Mouse (Mus musculus) stomach, embryonic 16.5 days (tissue): Measurements from ENCODE around the gene Slc38a5. TPM values are rescaled to one million over a fixed set of nuclear protein-coding genes. Genes with fewer than 3 reads are reported as not detected.
A peak's percentile ranks its signal among the peaks of the same experiment; 100 is the strongest.

Source experiments
- ATAC-seq: fragments of 200-750 bp; cut with Nextera tagmentation; 2 replicates; pipeline ENCODE4 v1.8.0; 2017; ENCODE audit warnings: moderate number of reproducible peaks, moderate TSS enrichment; ENCODE audit not compliant: insufficient read depth, low FRiP score
- H3K27ac ChIP-seq: fragments of 300-500 bp; sonication (generic); 2 replicates; pipeline ENCODE4 v1.5.1; 2014; ENCODE audit warnings: low read length
- H3K27me3 ChIP-seq: fragments of 300-500 bp; sonication (generic); 2 replicates; pipeline ENCODE4 v1.6.1; 2014; ENCODE audit warnings: low read length, control low read depth, mixed read lengths; ENCODE audit not compliant: control insufficient read depth, insufficient read depth
- H3K36me3 ChIP-seq: fragments of 300-500 bp; sonication (generic); 2 replicates; pipeline ENCODE4 v1.6.1; 2014; ENCODE audit warnings: low read length; ENCODE audit not compliant: control insufficient read depth, insufficient read depth
- H3K4me1 ChIP-seq: fragments of 300-500 bp; sonication (generic); 2 replicates; pipeline ENCODE4 v1.6.1; 2014; ENCODE audit warnings: low read length, control low read depth, mixed read lengths; ENCODE audit not compliant: control insufficient read depth, insufficient read depth
- H3K4me2 ChIP-seq: fragments of 300-500 bp; sonication (generic); 2 replicates; pipeline ENCODE4 v1.6.1; 2014; ENCODE audit warnings: low read depth, low read length, mixed read lengths
- H3K4me3 ChIP-seq: fragments of 300-500 bp; sonication (generic); replicated peaks from 2 replicates; pipeline ENCODE4 v1.5.1; 2014; ENCODE audit warnings: mild to moderate bottlenecking, low read length
- H3K9ac ChIP-seq: fragments of 300-500 bp; sonication (generic); 2 replicates; pipeline ENCODE4 v1.6.1; 2014; ENCODE audit warnings: low read length
- H3K9me3 ChIP-seq: fragments of 300-500 bp; sonication (generic); replicated peaks from 2 replicates; pipeline ENCODE4 v1.6.1; 2016; ENCODE audit warnings: low read length, control low read depth; ENCODE audit not compliant: control insufficient read depth
- WGBS: fragments of 180-500 bp; shearing (Covaris S2); extraction: QIAGEN DNeasy Blood & Tissue Kit; methylation state at CpG from one replicate; pipeline ENCODE4 v1.1.7; 2014; 5-methylcytosine and 5-hydroxymethylcytosine counted together
- polyA plus RNA-seq: library from polyadenylated mRNA; unstranded; fragments of >200 nt; fragmentation: Nextera tagmentation; extraction: Ambion mirVana; gene quantifications from 2 replicates; pipeline ENCODE4 v1.2.1, GENCODE M21; 2015

Slc38a5 gene
- polyA plus RNA-seq, 1 experiment from 2014 or later: 26.0 TPM

DNA sequence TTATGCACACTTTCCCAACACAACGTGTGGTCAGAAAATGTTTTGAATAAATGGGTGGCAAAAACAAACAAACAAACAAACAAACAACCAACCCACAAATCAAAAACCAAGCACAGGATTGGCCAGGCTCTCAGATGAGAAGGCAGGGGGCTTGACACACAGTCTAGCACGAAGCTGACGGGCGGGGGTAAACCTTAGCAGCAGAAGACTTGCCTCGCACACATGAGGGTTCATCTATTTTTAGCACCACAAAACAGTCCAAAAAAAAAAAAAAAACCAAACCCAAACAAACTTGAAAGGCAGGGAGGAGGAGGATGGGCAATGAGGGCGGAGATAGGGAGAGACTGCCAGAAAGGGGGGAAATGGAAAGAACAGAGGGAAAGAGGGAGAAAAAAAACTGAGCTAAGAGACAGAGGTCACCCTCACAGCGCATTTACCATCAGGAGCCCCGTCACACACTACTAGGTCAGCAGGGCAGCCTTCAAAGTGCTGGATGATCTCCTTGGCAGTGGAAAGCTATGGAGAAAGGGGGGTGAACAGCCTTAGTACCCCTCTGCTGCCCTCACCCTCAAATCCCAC lies 22.3 kb upstream of the Slc38a5 start:
- Histone ChIP-seq H3K36me3 (no peaks in the 10 kb centered on the region), H3K9me3 (no peaks in the 10 kb centered on the region), H3K27ac (no peak overlapping the region), H3K4me2 (no peak overlapping the region), H3K4me1 (0 out of 2 replicates have a peak, but pooled peaks cover 3% of the 10 kb centered on the region), H3K4me3 (no peak overlapping the region), H3K27me3 (no peaks in the 10 kb centered on the region), H3K9ac (no peak overlapping the region)
- 84% methylated on average over 8 of the region's 8 CpGs for WGBS
- no peak for ATAC-seq

DNA sequence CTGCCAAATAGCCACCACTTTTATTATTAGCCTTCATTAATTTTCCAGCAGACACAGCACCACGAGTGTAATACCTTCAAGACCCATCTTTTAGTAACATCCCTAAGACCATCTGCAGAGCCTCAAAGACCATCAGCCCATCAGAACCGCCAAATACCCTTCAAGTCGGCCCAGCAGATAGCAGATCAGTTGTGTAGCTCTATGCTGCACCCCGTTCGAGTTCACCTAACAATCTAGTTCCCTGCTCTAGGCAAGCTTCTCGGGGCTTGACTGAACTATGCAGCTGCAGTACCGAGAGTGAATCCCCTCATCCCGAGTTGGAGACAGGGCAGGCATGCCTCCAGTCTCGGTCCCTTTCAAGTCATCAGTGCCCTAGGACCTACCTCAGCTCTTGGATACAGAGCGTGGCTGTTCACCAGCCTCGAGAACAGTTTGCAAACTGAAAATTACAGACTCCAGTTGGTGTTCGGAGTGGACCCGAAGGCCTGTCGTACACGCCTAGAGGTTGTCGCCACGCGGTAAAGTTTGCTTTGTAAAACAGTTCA lies 19.1 kb upstream of the Slc38a5 start:
- no peak overlapping the region for H3K27ac ChIP-seq

DNA sequence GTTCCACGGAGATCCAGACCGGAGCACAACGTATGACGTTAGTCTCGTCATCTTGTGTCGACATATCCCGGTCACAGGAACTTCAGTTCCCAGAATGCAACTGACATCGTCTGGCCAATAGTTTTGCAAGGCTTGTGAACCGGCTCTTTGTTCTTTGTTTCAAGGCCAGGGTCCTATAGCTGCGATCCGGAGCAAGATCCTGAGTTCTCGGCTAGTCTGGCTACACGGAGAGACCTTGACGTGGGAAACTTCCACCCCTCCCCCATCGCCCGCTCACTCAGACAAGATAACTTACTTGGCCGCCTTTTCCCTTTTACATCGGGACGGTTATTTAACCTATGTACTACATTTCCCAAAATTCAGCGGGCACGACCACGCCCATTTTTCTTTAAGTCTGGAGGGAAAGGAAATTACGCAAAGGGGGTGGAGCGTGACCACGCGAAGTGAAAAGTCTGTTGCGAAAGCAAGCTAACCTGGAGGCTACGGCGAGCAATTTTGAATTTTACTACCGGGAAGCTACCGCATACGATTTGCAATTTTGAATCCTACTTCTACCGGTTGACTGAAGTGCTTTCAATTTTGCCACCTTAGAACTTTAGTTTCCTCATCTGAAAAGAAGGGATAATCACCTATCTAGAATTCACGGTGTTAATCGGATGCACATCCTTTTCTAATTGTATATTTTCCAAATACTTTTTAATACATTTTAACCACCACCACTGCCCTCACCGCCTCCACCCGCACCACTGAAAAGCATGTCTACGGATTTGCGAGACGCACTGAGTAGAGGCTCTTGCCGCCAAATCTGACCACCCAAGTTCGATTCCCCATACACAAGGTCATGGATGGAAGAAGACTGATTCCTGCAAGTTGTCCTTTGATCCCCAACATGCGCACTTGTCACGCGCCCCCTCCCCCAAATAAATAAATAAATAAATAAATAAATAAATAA lies 18.3 kb upstream of the Slc38a5 start, which contains the start of gene Ftsj1:
Gene Ftsj1, minus strand, starts transcription at position 73 of the 952 bp plus-strand sequence.
- Histone ChIP-seq H3K4me2 (peak within 1 kb of the TSS; percentile 62), H3K9ac (peak within 1 kb of the TSS; percentile 76), H3K4me1 (0 out of 2 replicates have a peak, but pooled peaks cover 3% of the 10 kb centered on the region), H3K9me3 (no peaks in the 10 kb centered on the region), H3K36me3 (no peaks in the 10 kb centered on the region), H3K27ac (peak within 1 kb of the TSS; percentile 72), H3K27me3 (no peaks in the 10 kb centered on the region), H3K4me3 (peak within 1 kb of the TSS; percentile 65)
- WGBS: 11% methylated on average over 45 of the region's 45 CpGs
- ATAC-seq: peak; percentile 92

More for the DNA sequence above, 19.1 kb upstream of the Slc38a5 start:
- Histone ChIP-seq H3K4me1 (0 out of 2 replicates have a peak, but pooled peaks cover 3% of the 10 kb centered on the region), H3K4me2 (peak overlapping the region; percentile 62), H3K27me3 (no peaks in the 10 kb centered on the region), H3K9me3 (no peaks in the 10 kb centered on the region), H3K36me3 (no peaks in the 10 kb centered on the region), H3K4me3 (peak overlapping the region; percentile 65), H3K9ac (peak overlapping the region; percentile 76)
- 18% methylated on average over 18 of the region's 18 CpGs for WGBS
- ATAC-seq: peak; percentile 24; the same call in 1 of the 2 replicates

DNA sequence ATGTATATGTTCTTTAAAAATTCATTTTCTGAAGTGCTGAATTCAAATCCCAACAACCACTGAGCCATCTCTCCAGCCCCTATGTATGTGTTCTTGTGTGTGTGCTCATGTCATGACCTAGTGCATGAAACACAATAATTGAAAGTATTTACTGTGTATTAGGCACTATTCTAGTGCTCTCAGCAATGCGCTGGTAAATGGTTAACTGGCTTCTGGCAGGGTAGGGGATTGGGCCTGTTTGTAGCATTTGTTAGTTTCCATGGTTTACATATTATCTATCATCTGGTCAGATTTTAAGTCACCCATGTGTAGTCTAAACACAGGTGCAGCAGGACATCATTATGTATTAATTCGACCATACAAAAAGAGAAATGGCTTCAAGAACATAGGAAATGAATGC lies 17.2 kb upstream of the Slc38a5 start:
- no peaks in the 10 kb centered on the region for H3K9me3 ChIP-seq
- ATAC-seq: no peak
- H3K27me3 ChIP-seq: no peaks in the 10 kb centered on the region
- H3K4me2 ChIP-seq: no peak overlapping the region
- H3K9ac ChIP-seq: no peak overlapping the region
- H3K27ac ChIP-seq: no peak overlapping the region
- WGBS: 65% methylated on average over 2 of the region's 2 CpGs
- H3K4me3 ChIP-seq: no peak overlapping the region
- no peaks in the 10 kb centered on the region for H3K36me3 ChIP-seq
- H3K4me1 ChIP-seq: 0 out of 2 replicates have a peak, but pooled peaks cover 3% of the 10 kb centered on the region

DNA sequence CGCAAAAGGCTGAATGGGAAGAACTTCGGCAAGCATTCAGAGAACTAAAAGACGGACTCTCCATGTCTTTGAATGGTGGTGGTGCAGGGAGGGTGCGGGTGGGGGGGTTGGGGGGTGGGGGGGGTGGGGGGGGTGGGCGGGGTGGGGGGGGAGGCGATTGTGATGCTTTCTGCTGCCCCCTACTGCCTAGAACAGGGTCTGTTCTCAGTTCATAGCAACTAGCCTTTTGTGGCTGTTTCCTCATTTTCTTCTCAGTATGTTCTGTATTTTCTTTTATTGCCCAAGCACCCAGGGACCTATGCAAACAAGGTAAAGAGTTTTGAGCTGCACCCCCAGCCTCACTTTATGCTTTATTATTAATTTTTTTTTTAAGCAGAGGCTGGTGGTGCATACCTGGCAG lies 15.1 kb upstream of the Slc38a5 start:
- H3K27ac ChIP-seq: no peak overlapping the region
- no peaks in the 10 kb centered on the region for H3K9me3 ChIP-seq
- no peak overlapping the region for H3K4me3 ChIP-seq
- H3K4me2 ChIP-seq: no peak overlapping the region
- H3K36me3 ChIP-seq: no peaks in the 10 kb centered on the region
- no peaks in the 10 kb centered on the region for H3K27me3 ChIP-seq
- no peak for ATAC-seq
- 45% methylated on average over 5 of the region's 6 CpGs for WGBS
- H3K9ac ChIP-seq: no peak overlapping the region
- H3K4me1 ChIP-seq: 0 out of 2 replicates have a peak, but pooled peaks cover 3% of the 10 kb centered on the region

DNA sequence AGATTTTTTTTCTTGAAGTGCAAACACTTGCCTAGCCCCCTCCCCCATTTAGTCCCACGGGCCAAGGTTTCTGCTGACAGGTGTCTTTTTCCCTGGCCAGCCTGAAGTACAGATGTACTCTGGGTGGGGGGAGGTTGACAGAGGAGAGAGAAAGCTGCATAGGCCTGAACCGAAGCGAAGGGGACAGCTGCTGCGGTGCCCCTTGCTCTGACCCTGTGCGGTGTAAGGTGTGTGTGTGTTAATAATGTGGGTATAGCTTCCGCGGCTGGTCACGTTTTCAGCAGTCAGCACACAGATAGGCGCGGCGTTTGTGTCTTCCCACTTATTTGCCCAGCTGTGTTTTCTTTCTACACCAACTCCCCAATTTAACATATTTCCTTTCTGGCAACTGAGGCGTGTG lies 11.5 kb upstream of the Slc38a5 start:
- H3K27me3 ChIP-seq: no peaks in the 10 kb centered on the region
- ATAC-seq: no peak
- no peak overlapping the region for H3K27ac ChIP-seq
- no peaks in the 10 kb centered on the region for H3K36me3 ChIP-seq
- WGBS: 56% methylated on average over 12 of the region's 12 CpGs
- H3K9me3 ChIP-seq: no peaks in the 10 kb centered on the region
- H3K4me2 ChIP-seq: no peak overlapping the region
- H3K9ac ChIP-seq: no peak overlapping the region
- H3K4me3 ChIP-seq: no peak overlapping the region
- H3K4me1 ChIP-seq: no peaks in the 10 kb centered on the region

DNA sequence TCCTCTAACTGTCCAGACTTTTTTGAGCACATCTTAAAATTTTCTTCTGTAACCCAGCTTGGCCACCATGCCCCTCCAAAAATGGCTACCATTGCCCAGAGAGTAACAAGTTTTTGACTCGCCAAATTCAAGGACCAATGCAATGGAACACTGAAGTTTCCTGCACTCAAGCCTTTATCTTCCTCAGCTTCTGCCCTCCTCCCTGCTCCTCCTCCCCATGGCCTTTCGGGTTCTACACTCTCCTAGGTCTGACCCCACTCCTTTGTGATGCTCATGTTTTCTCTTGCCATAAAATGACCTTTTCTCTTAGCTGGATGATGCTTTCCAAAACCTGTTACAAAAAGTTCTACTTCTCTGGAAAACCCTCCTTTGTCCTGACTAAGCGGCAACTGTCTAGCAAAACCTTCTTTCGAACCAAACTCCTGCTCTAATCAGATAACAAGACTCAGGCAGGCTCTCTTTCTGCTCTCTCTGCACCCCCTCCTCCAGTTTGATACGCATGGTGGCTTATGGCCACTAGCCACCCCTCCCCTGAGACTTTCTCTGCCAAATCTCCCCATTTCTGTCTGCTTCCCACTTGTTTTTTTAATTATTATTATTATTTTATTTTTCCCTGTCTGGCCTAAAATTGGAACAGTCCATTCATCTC lies 7.7 kb upstream of the Slc38a5 start:
- no peak for ATAC-seq
- WGBS: 82% methylated on average over 5 of the region's 5 CpGs
- H3K4me2 ChIP-seq: no peak overlapping the region

DNA sequence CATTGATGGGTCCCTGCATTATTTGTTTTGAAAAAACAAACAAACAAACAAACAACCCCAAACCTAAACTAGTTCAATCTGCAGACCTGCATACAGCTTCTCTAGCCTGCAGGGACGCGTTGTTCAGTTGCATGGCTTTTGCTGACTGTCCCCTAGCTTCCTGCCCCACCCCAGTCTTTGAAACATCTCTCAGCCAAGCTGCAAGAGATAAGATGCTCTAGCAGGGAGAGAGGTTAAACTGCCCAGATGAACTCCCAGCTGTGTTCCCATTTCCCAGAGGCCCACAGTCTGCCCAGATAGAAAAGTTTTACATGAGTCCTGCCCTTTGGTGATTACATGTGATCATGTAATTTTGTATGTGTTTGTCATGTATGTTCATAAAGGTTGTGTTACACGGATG lies 6.7 kb upstream of the Slc38a5 start:
- no peaks in the 10 kb centered on the region for H3K9me3 ChIP-seq
- H3K4me1 ChIP-seq: no peaks in the 10 kb centered on the region
- H3K9ac ChIP-seq: no peak overlapping the region
- 81% methylated on average over 3 of the region's 3 CpGs for WGBS
- no peak overlapping the region for H3K4me2 ChIP-seq
- no peak for ATAC-seq
- no peak overlapping the region for H3K4me3 ChIP-seq
- H3K36me3 ChIP-seq: no peaks in the 10 kb centered on the region
- no peaks in the 10 kb centered on the region for H3K27me3 ChIP-seq
- H3K27ac ChIP-seq: no peak overlapping the region

More for the DNA sequence above, 7.7 kb upstream of the Slc38a5 start:
- H3K9ac ChIP-seq: no peak overlapping the region
- no peaks in the 10 kb centered on the region for H3K36me3 ChIP-seq
- H3K4me1 ChIP-seq: no peaks in the 10 kb centered on the region
- no peak overlapping the region for H3K4me3 ChIP-seq
- no peaks in the 10 kb centered on the region for H3K27me3 ChIP-seq
- H3K9me3 ChIP-seq: no peaks in the 10 kb centered on the region
- H3K27ac ChIP-seq: no peak overlapping the region
